Mouse (Mus musculus) thymus, postnatal 25 days (tissue): ENCODE data around the gene Ccdc13.

Experiments used
- DNase-seq: peaks from one replicate; pipeline ENCODE4 v3.0.0; 2022

Gene Ccdc13

GRCm38 (mm10) chr9:121798887-121799520 lies 40.3 kb downstream of the Ccdc13 start:
- DNase-seq = no peak

- DNase-seq = no peak
These were observed 41.5 kb downstream of the Ccdc13 start for GRCm38 (mm10) chr9:121797722-121798121.

GRCm38 (mm10) chr9:121794972-121795539 lies 44.2 kb downstream of the Ccdc13 start:
- DNase-seq = no peak

GRCm38 (mm10) chr9:121791757-121792521 lies 47.3 kb downstream of the Ccdc13 start, which contains the start of gene Hhatl:
Gene Hhatl, minus strand, starts transcription at chr9:121792507.
- no peak for DNase-seq

GRCm38 (mm10) chr9:121791206-121791605 lies 48.1 kb downstream of the Ccdc13 start:
- DNase-seq = peak; percentile 16

GRCm38 (mm10) chr9:121786359-121786758 lies 52.9 kb downstream of the Ccdc13 start:
- no peak for DNase-seq

GRCm38 (mm10) chr9:121785261-121785660 lies 54.0 kb downstream of the Ccdc13 start:
- no peak for DNase-seq

- DNase-seq = no peak
These were observed 54.5 kb downstream of the Ccdc13 start for GRCm38 (mm10) chr9:121784801-121785200.

GRCm38 (mm10) chr9:121778066-121778624 lies 61.1 kb downstream of the Ccdc13 start:
- DNase-seq = no peak

GRCm38 (mm10) chr9:121777484-121778065 lies 61.7 kb downstream of the Ccdc13 start, which contains the start of gene Klhl40:
Gene Klhl40, plus strand, starts transcription at chr9:121777607.
- DNase-seq = no peak

- no peak for DNase-seq
These were observed 62.8 kb downstream of the Ccdc13 start for GRCm38 (mm10) chr9:121776511-121776910.

GRCm38 (mm10) chr9:121775951-121776350 lies 63.3 kb downstream of the Ccdc13 start:
- DNase-seq = no peak

- DNase-seq = no peak
These were observed 66.8 kb downstream of the Ccdc13 start for GRCm38 (mm10) chr9:121772412-121772811.

GRCm38 (mm10) chr9:121765166-121765855 lies 74.0 kb downstream of the Ccdc13 start:
- no peak for DNase-seq

GRCm38 (mm10) chr9:121763716-121764115 lies 75.5 kb downstream of the Ccdc13 start:
- no peak for DNase-seq

- DNase-seq = no peak
These were observed 76.5 kb downstream of the Ccdc13 start for GRCm38 (mm10) chr9:121762761-121763160.

GRCm38 (mm10) chr9:121762248-121762647 lies 77.0 kb downstream of the Ccdc13 start:
- no peak for DNase-seq

- DNase-seq = no peak
These were observed 77.5 kb downstream of the Ccdc13 start for GRCm38 (mm10) chr9:121761787-121762186.

- DNase-seq = no peak
These were observed 78.1 kb downstream of the Ccdc13 start for GRCm38 (mm10) chr9:121761091-121761665.

- peak; percentile 54 for DNase-seq
These were observed 78.8 kb downstream of the Ccdc13 start for GRCm38 (mm10) chr9:121760271-121761090.
